Mouse (Mus musculus) CH12.LX (cell line): ENCODE measurements around the gene Sh2b2.

ENCODE experiments used
- CTCF ChIP-seq, 2 experiments: IDR thresholded peaks in 1 of 2; conservative IDR thresholded peaks in 1 of 2; 2 replicates each; pipeline ENCODE4 v1.5.1; 2011 to 2012; ENCODE audit warnings: low read depth in 2 of 2, low read length in 2 of 2, improper control_type of control experiment in 1 of 2, inconsistent platforms in 1 of 2, mild to moderate bottlenecking in 1 of 2, moderate library complexity in 1 of 2
- POLR2A ChIP-seq: IDR thresholded peaks from 2 replicates; pipeline ENCODE4 v1.6.1; 2011; ENCODE audit warnings: low read depth, mild to moderate bottlenecking, improper control_type of control experiment, low read length
- RAD21 ChIP-seq: IDR thresholded peaks from 2 replicates; pipeline ENCODE4 v1.6.1; 2011; ENCODE audit warnings: low read depth, mild to moderate bottlenecking, low read length, improper control_type of control experiment, moderate library complexity

DNA sequence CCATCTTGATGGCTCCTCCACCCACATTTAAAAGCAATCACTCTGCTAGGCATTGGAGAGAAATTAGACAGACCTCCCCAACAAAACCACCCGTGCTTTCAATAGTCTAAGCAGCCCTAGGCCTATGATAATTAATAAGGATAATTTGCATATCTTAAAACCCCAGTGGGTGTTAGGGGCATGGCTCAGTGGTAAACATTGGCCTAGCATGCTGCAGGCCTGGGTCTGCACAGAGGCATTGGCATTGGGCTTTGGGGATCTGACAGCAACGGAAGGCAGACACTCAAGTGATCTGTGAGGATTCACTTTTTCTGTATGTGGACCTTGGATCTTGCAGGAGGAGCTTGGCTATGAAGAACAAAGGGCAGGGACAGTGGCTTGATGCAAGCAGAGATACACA, 46.0 kb upstream of the Sh2b2 start:
- no peak for TF ChIP-seq POLR2A
- TF ChIP-seq CTCF (conservative IDR thresholded peaks at IDR 0.05 in 1 of 2, IDR thresholded peaks at IDR 0.05 in 1 of 2; ENCODE audit: low read depth in 2 of 2, low read length in 2 of 2) = no peak
- TF ChIP-seq RAD21 = no peak
